Mouse (Mus musculus) forebrain, postnatal 0 days (tissue): Measurements from ENCODE around the gene Upk3bl. TPM values are rescaled to one million over a fixed set of nuclear protein-coding genes. Genes with fewer than 3 reads are reported as not detected.
"Not testable (repeated sequence)": the region's sequence is repeated elsewhere in the genome, so short reads cannot be mapped to it uniquely, and the experiment has no call there.

Experiments
- ATAC-seq: fragments of 200-750 bp; cut with Nextera tagmentation; 2 replicates; pipeline ENCODE4 v1.8.0; 2017; ENCODE audit warnings: mild to moderate bottlenecking, moderate library complexity
- DNase-seq: peaks from one replicate; pipeline ENCODE4 v3.0.0-alpha.2; 2015
- H3K27ac ChIP-seq: fragments of 300-500 bp; sonication (generic); 2 replicates; pipeline ENCODE4 v1.5.1; 2014; ENCODE audit warnings: low read depth, mild to moderate bottlenecking, antibody characterized with exemption, low read length, moderate library complexity, mixed read lengths
- H3K27me3 ChIP-seq: fragments of 300-500 bp; sonication (generic); 2 replicates; pipeline ENCODE4 v1.6.1; 2014; ENCODE audit warnings: mild to moderate bottlenecking, low read length, mixed read lengths; ENCODE audit not compliant: insufficient read depth
- H3K36me3 ChIP-seq: fragments of 300-500 bp; sonication (generic); 2 replicates; pipeline ENCODE4 v1.6.1; 2014; ENCODE audit warnings: mild to moderate bottlenecking, moderate library complexity; ENCODE audit not compliant: insufficient read depth
- H3K4me1 ChIP-seq: fragments of 300-500 bp; sonication (generic); 2 replicates; pipeline ENCODE4 v1.6.1; 2014; ENCODE audit warnings: antibody characterized with exemption; ENCODE audit not compliant: insufficient read depth
- H3K4me2 ChIP-seq: fragments of 300-500 bp; sonication (generic); 2 replicates; pipeline ENCODE4 v1.6.1; 2014; ENCODE audit warnings: low read depth, mild to moderate bottlenecking, moderate library complexity
- H3K4me3 ChIP-seq: fragments of 300-500 bp; sonication (generic); 2 replicates; pipeline ENCODE4 v1.5.1; 2014; ENCODE audit warnings: low read depth, low read length, mixed read lengths
- H3K9ac ChIP-seq: fragments of 300-500 bp; sonication (generic); 2 replicates; pipeline ENCODE4 v1.6.1; 2014; ENCODE audit warnings: mild to moderate bottlenecking
- H3K9me3 ChIP-seq: fragments of 300-500 bp; sonication (generic); 2 replicates; pipeline ENCODE4 v1.6.1; 2016; ENCODE audit warnings: low read length
- CTCF ChIP-seq: sonication (generic); IDR thresholded peaks from 2 replicates; pipeline ENCODE4 v1.5.1; 2016; ENCODE audit warnings: antibody characterized with exemption, control low read depth, low read depth
- WGBS: fragments of 180-500 bp; shearing (Covaris S2); extraction: QIAGEN DNeasy Blood & Tissue Kit; methylation state at CpG from one replicate; pipeline ENCODE4 v1.1.7; 2014; 5-methylcytosine and 5-hydroxymethylcytosine counted together
- polyA plus RNA-seq: library from polyadenylated mRNA; unstranded; fragments of >200 nt; fragmentation: Nextera tagmentation; extraction: Ambion mirVana; gene quantifications from 2 replicates; pipeline ENCODE4 v1.2.1, GENCODE M21; 2015
- total RNA-seq: library from RNA; depleted of rRNA; stranded (reverse); fragments of >200 nt; gene quantifications from 2 replicates; pipeline ENCODE4 v1.2.3, GENCODE M21; 2014

Upk3bl gene
- total and polyA plus RNA-seq, 2 experiments from 2014 or later: not detected

DNA sequence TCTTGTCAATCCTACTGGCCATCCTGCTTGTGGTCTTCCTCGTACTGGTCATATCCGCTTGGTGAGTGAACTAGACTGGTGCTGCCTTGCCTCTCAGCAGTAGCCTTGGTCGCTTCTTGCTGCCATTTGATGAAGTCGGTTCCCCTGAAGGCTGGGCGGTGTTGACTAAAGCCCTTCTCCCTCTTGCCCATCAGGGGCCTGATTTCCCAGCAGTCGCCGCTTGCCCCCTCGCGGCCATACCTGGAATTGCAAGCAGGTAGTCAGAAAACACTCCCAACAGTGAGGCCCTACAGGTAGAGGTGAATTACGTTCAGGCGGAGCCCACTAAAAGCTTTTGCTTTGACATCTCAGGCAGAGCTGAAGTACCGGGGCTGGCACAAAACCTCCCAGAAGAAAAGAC is 7.3 kb downstream of the Upk3bl start:
- Histone ChIP-seq H3K9me3 (no peaks in the 10 kb centered on the region), H3K27me3 (no peaks in the 10 kb centered on the region), H3K9ac (no peak overlapping the region), H3K27ac (no peak overlapping the region), H3K4me2 (no peak overlapping the region), H3K4me1 (no peaks in the 10 kb centered on the region), H3K36me3 (no peaks in the 10 kb centered on the region), H3K4me3 (no peak overlapping the region)
- ATAC-seq: peak; percentile 23; the same call in 1 of the 2 replicates
- DNase-seq: peak; percentile 70
- WGBS: 9% methylated on average over 12 of the region's 12 CpGs
- TF ChIP-seq CTCF: peak; percentile 96

DNA sequence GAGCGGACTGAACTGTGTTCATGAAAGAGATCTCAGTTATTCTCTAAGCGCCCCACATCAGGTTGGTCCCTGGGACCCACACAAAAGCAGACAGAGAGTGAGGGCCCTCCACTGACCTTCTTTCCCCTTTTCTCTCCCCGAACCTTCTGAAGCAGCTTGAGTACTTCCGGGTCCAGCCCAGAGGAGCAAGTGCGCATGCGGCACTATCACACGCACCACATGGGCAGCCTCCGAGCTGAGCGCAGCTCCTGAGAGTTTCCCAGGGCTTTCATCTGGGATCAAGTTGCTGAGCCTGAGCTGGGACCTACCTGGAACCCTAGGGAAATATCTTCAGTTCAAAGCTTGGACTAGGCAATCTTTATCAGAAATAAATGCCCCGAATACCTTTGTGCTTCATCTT is 9.6 kb downstream of the Upk3bl start:
- Histone ChIP-seq H3K27me3 (no peaks in the 10 kb centered on the region), H3K4me2 (no peak overlapping the region), H3K9ac (no peak overlapping the region), H3K9me3 (no peaks in the 10 kb centered on the region), H3K27ac (no peak overlapping the region), H3K4me3 (no peak overlapping the region), H3K36me3 (no peaks in the 10 kb centered on the region), H3K4me1 (no peaks in the 10 kb centered on the region)
- 90% methylated on average over 10 of the region's 10 CpGs for WGBS
- TF ChIP-seq CTCF: no peak
- ATAC-seq (no peak), DNase-seq (no peak)

DNA sequence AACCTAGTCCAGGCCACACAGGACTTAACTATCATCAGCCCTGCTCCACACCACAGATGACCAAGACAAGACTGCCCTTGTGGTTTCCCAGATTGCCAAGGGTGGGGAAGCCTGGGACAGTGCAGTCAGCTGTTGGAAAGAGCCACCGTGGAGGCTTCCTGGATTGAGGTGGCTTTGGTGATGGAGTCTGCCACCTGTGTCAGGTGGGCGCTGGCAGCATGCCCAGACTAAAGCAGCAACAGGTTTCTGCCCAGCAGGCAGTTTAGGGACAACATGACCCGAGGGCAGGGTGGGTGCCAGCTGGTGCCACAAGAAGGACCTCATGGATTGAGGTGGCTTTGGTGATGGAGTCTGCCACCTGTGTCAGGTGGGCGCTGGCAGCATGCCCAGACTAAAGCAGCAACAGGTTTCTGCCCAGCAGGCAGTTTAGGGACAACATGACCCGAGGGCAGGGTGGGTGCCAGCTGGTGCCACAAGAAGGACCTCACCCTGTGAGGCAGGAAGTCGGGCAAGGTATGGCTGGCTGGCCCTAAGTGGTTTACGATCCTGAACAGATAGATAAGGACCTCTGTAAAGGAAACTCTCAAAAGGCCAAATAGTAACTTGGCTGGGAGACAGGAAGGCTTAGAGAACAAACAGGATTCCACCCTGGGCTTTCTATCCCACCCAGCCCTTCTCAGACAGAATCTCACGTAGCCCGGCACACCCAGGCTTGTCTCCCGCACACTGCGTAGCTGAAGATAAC is 12.3 kb downstream of the Upk3bl start:
- 75% methylated on average over 11 of the region's 11 CpGs for WGBS
- not testable (repeated sequence) for H3K9me3 ChIP-seq, H3K4me1 ChIP-seq, H3K27ac ChIP-seq, DNase-seq, H3K27me3 ChIP-seq, H3K9ac ChIP-seq, H3K4me3 ChIP-seq, H3K4me2 ChIP-seq, ATAC-seq, H3K36me3 ChIP-seq

DNA sequence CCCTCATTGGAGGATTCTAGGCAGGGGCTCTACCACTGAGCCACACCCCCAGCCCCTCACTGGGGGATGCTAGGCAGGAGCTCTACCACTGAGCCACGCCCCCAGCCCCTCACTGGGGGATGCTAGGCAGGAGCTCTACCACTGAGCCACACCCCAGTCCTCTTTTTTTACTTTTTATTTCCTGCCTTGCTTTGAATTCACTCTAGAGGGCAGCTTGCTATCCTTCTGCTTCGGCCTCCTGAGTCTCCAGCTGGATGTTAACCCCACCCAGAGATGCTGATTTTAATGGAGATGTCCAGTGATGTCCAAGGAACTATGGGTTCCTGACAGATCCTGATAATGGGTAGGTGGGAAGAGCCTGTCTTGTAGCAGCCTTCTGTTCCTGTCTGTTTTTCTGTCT is 15.1 kb downstream of the Upk3bl start:
- TF ChIP-seq CTCF: no peak
- Histone ChIP-seq H3K4me2 (no peak overlapping the region), H3K27me3 (no peaks in the 10 kb centered on the region; the same call in 1 of the 2 replicates), H3K36me3 (no peaks in the 10 kb centered on the region), H3K9ac (no peak overlapping the region), H3K4me1 (no peaks in the 10 kb centered on the region), H3K27ac (no peak overlapping the region), H3K4me3 (no peak overlapping the region), H3K9me3 (no peaks in the 10 kb centered on the region)
- WGBS: 74% methylated on average over 2 of the region's 2 CpGs
- ATAC-seq: no peak
- no peak for DNase-seq

DNA sequence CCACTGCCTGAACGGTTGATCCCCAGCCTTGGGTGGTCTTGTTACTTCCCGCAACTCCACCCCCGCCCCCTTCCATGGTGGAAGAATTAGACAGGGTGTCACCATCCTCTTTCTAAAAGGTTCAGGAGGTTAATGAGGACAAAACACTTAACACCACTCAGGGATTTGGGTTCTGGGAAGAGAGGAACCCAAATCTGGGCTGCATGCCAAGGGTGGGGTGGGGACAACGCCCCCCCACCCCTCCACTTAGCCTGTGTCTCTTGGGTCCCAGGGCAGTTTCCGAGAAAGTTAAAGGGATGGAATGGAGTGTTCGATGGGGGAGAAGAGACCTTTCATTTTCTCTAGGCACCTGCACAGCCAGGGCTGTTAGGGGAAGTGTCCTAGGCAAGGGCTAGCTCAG is 18.8 kb downstream of the Upk3bl start:
- DNase-seq (no peak), ATAC-seq (no peak)
- WGBS: 44% methylated on average over 6 of the region's 6 CpGs
- no peak overlapping the region for H3K4me2 ChIP-seq
- H3K4me1 ChIP-seq: 0 out of 2 replicates have a peak, but pooled peaks cover 5% of the 10 kb centered on the region
- no peak overlapping the region for H3K27ac ChIP-seq
- no peaks in the 10 kb centered on the region; the same call in 1 of the 2 replicates for H3K27me3 ChIP-seq
- H3K36me3 ChIP-seq: no peaks in the 10 kb centered on the region
- H3K9ac ChIP-seq: no peak overlapping the region
- no peak for TF ChIP-seq CTCF
- no peaks in the 10 kb centered on the region for H3K9me3 ChIP-seq
- no peak overlapping the region for H3K4me3 ChIP-seq

DNA sequence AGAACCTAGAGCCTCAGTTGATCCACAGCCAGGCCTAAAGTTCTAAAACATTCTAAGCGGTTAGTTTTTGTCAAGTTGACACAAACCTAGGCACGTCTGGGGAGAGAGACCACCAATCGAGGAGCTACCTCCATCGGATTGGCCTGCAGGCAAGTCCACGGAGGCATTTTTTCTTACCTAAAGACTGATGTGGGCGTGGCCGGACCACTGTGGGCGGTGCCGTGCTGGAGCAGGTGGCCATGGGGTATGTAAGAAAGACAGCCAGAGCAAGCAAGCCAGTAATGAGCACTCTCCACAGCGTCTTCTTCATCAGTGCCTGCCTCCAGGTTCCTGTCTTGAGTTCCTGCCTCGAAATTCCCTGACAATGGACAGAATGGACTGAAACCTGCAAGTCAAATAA is 19.2 kb downstream of the Upk3bl start:
- H3K4me2 ChIP-seq: no peak overlapping the region
- TF ChIP-seq CTCF: no peak
- no peak for DNase-seq
- H3K4me3 ChIP-seq: no peak overlapping the region
- H3K36me3 ChIP-seq: no peaks in the 10 kb centered on the region
- 0 out of 2 replicates have a peak, but pooled peaks cover 5% of the 10 kb centered on the region for H3K4me1 ChIP-seq
- H3K9ac ChIP-seq: no peak overlapping the region
- H3K27me3 ChIP-seq: no peaks in the 10 kb centered on the region; the same call in 1 of the 2 replicates
- H3K9me3 ChIP-seq: no peaks in the 10 kb centered on the region
- ATAC-seq: no peak
- 65% methylated on average over 11 of the region's 11 CpGs for WGBS
- no peak overlapping the region for H3K27ac ChIP-seq

DNA sequence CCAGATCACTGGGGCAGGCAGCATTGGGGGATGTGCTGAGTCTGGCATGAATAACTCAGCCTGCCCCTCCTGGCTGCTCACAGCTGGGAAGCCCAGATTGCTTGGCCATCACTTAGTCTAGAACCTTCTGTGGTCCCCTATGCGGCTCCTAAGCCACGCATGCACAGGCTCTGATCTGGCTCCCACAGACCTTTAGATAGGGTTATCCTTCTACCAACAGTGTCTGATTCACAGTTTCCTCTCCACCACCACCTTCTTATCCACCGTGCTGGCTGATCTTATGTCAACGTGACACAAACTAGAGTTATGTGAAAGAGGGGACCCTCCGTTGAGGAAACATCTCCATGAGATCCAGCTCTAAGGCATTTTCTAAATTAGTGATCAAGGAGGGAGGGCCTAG is 20.8 kb downstream of the Upk3bl start:
- Histone ChIP-seq H3K4me2 (no peak overlapping the region), H3K9me3 (no peaks in the 10 kb centered on the region), H3K27me3 (no peaks in the 10 kb centered on the region; the same call in 1 of the 2 replicates), H3K4me1 (0 out of 2 replicates have a peak, but pooled peaks cover 5% of the 10 kb centered on the region), H3K27ac (no peak overlapping the region), H3K4me3 (no peak overlapping the region), H3K9ac (no peak overlapping the region), H3K36me3 (no peaks in the 10 kb centered on the region)
- no peak for DNase-seq
- no peak for ATAC-seq
- TF ChIP-seq CTCF: no peak
- WGBS: 93% methylated on average over 5 of the region's 5 CpGs
